Mouse (Mus musculus) liver, adult 2 months (tissue): Measurements from ENCODE around the gene Cacna2d3. TPM values are rescaled to one million over a fixed set of nuclear protein-coding genes. Genes with fewer than 3 reads are reported as not detected.

ENCODE experiments used
- DNase-seq: peaks from one replicate; pipeline ENCODE4 v3.0.0-alpha.2; 2011; ENCODE audit warnings: low read depth, low spot score; ENCODE audit errors: extremely low read depth
- H3K27ac ChIP-seq: fragments of 200-500 bp; replicated peaks from 2 replicates; pipeline ENCODE4 v1.5.1; 2012; ENCODE audit warnings: low read depth, mild to moderate bottlenecking, control low read depth, inconsistent platforms, low read length; ENCODE audit not compliant: insufficient read depth
- H3K27me3 ChIP-seq: fragments of 200-500 bp; 2 replicates; pipeline ENCODE4 v1.6.1; 2012; ENCODE audit warnings: mild to moderate bottlenecking, moderate library complexity, low read length, inconsistent platforms; ENCODE audit not compliant: control insufficient read depth, insufficient read depth
- H3K36me3 ChIP-seq: fragments of 200-500 bp; 2 replicates; pipeline ENCODE4 v1.6.1; 2012; ENCODE audit warnings: low read length, inconsistent platforms; ENCODE audit not compliant: control insufficient read depth, insufficient read depth
- H3K4me1 ChIP-seq: fragments of 200-500 bp; 2 replicates; pipeline ENCODE4 v1.6.1; 2011; ENCODE audit warnings: low read length; ENCODE audit not compliant: control insufficient read depth, insufficient read depth
- H3K4me3 ChIP-seq: fragments of 200-500 bp; 2 replicates; pipeline ENCODE4 v1.5.1; 2011; ENCODE audit warnings: low read depth, mild to moderate bottlenecking, control low read depth, low read length, moderate library complexity; ENCODE audit not compliant: insufficient read depth
- H3K79me2 ChIP-seq: fragments of 200-500 bp; 2 replicates; pipeline ENCODE4 v1.6.1; 2012; ENCODE audit warnings: inconsistent platforms, mild to moderate bottlenecking, low read length, moderate library complexity; ENCODE audit not compliant: control insufficient read depth, insufficient read depth
- H3K9ac ChIP-seq: fragments of 200-500 bp; 2 replicates; pipeline ENCODE4 v1.6.1; 2012; ENCODE audit warnings: low read depth, mild to moderate bottlenecking, control low read depth, inconsistent platforms, low read length
- CTCF ChIP-seq: fragments of 200-500 bp; IDR thresholded peaks from 2 replicates; pipeline ENCODE4 v1.5.1; 2011; ENCODE audit warnings: low read depth, low read length, control low read depth
- POLR2A ChIP-seq: fragments of 200-500 bp; IDR thresholded peaks from 2 replicates; pipeline ENCODE4 v1.6.1; 2011; ENCODE audit warnings: low read length, control low read depth; ENCODE audit not compliant: insufficient read depth; ENCODE audit errors: extremely low read depth
- WGBS: fragments of 180-500 bp; shearing (Covaris S2); methylation state at CpG from one replicate; pipeline ENCODE4 v1.1.7; 2018; 5-methylcytosine and 5-hydroxymethylcytosine counted together
- polyA plus RNA-seq: library from polyadenylated mRNA; depleted of rRNA; stranded (reverse); fragments of >200 nt; gene quantifications from 2 replicates; pipeline ENCODE4 v1.2.3, GENCODE M21; 2012
- total RNA-seq: library from RNA; depleted of rRNA; stranded (reverse); fragments of >200 nt; gene quantifications from 2 replicates; pipeline ENCODE4 v1.2.3, GENCODE M21; 2014

Cacna2d3 gene
- total and polyA plus RNA-seq, 2 experiments = not detected

GRCm38 (mm10) chr14:29137006-29137579 lies 584.6 kb downstream of the Cacna2d3 start:
- no peaks in the 10 kb centered on the region for H3K79me2 ChIP-seq
- no peak overlapping the region for H3K4me3 ChIP-seq
- TF ChIP-seq CTCF (no peak), POLR2A (no peak)
- H3K4me1 ChIP-seq = no peaks in the 10 kb centered on the region
- no peaks in the 10 kb centered on the region for H3K27me3 ChIP-seq
- H3K9ac ChIP-seq = no peak overlapping the region
- 80% methylated on average over 10 of the region's 10 CpGs for WGBS
- no peak overlapping the region for H3K27ac ChIP-seq
- no peaks in the 10 kb centered on the region for H3K36me3 ChIP-seq
- DNase-seq = no peak

GRCm38 (mm10) chr14:29134901-29135300 lies 586.8 kb downstream of the Cacna2d3 start:
- Histone ChIP-seq H3K4me3 (no peak overlapping the region), H3K27me3 (no peaks in the 10 kb centered on the region), H3K27ac (no peak overlapping the region), H3K79me2 (no peaks in the 10 kb centered on the region), H3K9ac (no peak overlapping the region), H3K36me3 (no peaks in the 10 kb centered on the region), H3K4me1 (no peaks in the 10 kb centered on the region)
- TF ChIP-seq POLR2A (no peak), CTCF (no peak)
- WGBS = 78% methylated on average over 5 of the region's 5 CpGs
- DNase-seq = no peak

- H3K36me3 ChIP-seq = no peaks in the 10 kb centered on the region
- TF ChIP-seq CTCF = no peak
- no peak overlapping the region for H3K4me3 ChIP-seq
- DNase-seq = no peak
- no peak overlapping the region for H3K9ac ChIP-seq
- H3K4me1 ChIP-seq = no peaks in the 10 kb centered on the region
- H3K79me2 ChIP-seq = no peaks in the 10 kb centered on the region
- no peaks in the 10 kb centered on the region for H3K27me3 ChIP-seq
- no peak overlapping the region for H3K27ac ChIP-seq
These were observed 591.2 kb downstream of the Cacna2d3 start for GRCm38 (mm10) chr14:29130511-29130910.

- no peak for DNase-seq
- no peak for TF ChIP-seq CTCF
- no peak for TF ChIP-seq POLR2A
- H3K4me1 ChIP-seq = no peaks in the 10 kb centered on the region
These were observed 597.8 kb downstream of the Cacna2d3 start for GRCm38 (mm10) chr14:29123886-29124285.

GRCm38 (mm10) chr14:29122749-29123148 lies 598.9 kb downstream of the Cacna2d3 start:
- H3K4me3 ChIP-seq = no peak overlapping the region
- H3K4me1 ChIP-seq = no peaks in the 10 kb centered on the region
- no peaks in the 10 kb centered on the region for H3K36me3 ChIP-seq
- no peak overlapping the region for H3K9ac ChIP-seq
- H3K27me3 ChIP-seq = no peaks in the 10 kb centered on the region
- no peak for DNase-seq
- no peak overlapping the region for H3K27ac ChIP-seq
- H3K79me2 ChIP-seq = no peaks in the 10 kb centered on the region
- TF ChIP-seq CTCF (no peak), POLR2A (no peak)
- 93% methylated on average over 3 of the region's 3 CpGs for WGBS

More at GRCm38 (mm10) chr14:29123886-29124285, 597.8 kb downstream of the Cacna2d3 start:
- Histone ChIP-seq H3K36me3 (no peaks in the 10 kb centered on the region), H3K27me3 (no peaks in the 10 kb centered on the region), H3K4me3 (no peak overlapping the region), H3K79me2 (no peaks in the 10 kb centered on the region), H3K27ac (no peak overlapping the region), H3K9ac (no peak overlapping the region)

- Histone ChIP-seq H3K36me3 (no peaks in the 10 kb centered on the region), H3K4me3 (no peak overlapping the region), H3K9ac (no peak overlapping the region), H3K27me3 (no peaks in the 10 kb centered on the region), H3K4me1 (no peaks in the 10 kb centered on the region), H3K27ac (no peak overlapping the region), H3K79me2 (no peaks in the 10 kb centered on the region)
- no peak for DNase-seq
- TF ChIP-seq POLR2A (no peak), CTCF (no peak)
- WGBS = 61% methylated on average over 9 of the region's 9 CpGs
These were observed 607.7 kb downstream of the Cacna2d3 start for GRCm38 (mm10) chr14:29113852-29114450.
